Mouse (Mus musculus) gonadal fat pad, adult 2 months (tissue): ENCODE results near the gene Zfp429. TPM values are rescaled to one million over a fixed set of nuclear protein-coding genes. Genes with fewer than 3 reads are reported as not detected.
"Not testable (repeated sequence)": the region's sequence is repeated elsewhere in the genome, so short reads cannot be mapped to it uniquely, and the experiment has no call there.

Source experiments
- DNase-seq: peaks from one replicate; pipeline ENCODE4 v3.0.0-alpha.2; 2012; ENCODE audit warnings: low read depth
- polyA plus RNA-seq: library from polyadenylated mRNA; depleted of rRNA; stranded (reverse); fragments of >200 nt; gene quantifications from 2 replicates; pipeline ENCODE4 v1.2.3, GENCODE M21; 2012; rRNA removed

Gene Zfp429
- polyA plus RNA-seq = 2.3 and 3.4 TPM in 2 replicates

GRCm38 (mm10) chr13:67399183-67399903, at the start of gene Zfp429:
TSS of gene Zfp429 (minus strand) at chr13:67399819.
- not testable (repeated sequence) for DNase-seq

- DNase-seq = not testable (repeated sequence)
These were observed 37.5 kb upstream of the Zfp429 start for GRCm38 (mm10) chr13:67437095-67437494.

GRCm38 (mm10) chr13:67428116-67428515, 28.5 kb upstream of the Zfp429 start:
- DNase-seq = no peak

GRCm38 (mm10) chr13:67425699-67426098, 26.1 kb upstream of the Zfp429 start:
- not testable (repeated sequence) for DNase-seq

GRCm38 (mm10) chr13:67422532-67422931, 22.9 kb upstream of the Zfp429 start:
- not testable (repeated sequence) for DNase-seq

GRCm38 (mm10) chr13:67421207-67421857, 21.7 kb upstream of the Zfp429 start, which contains the start of gene Zfp459:
TSS of gene Zfp459 (minus strand) at chr13:67421418.
- DNase-seq = peak; percentile 49

- DNase-seq = no peak
These were observed 21.1 kb upstream of the Zfp429 start for GRCm38 (mm10) chr13:67420558-67421206.

GRCm38 (mm10) chr13:67416811-67417210, 17.2 kb upstream of the Zfp429 start:
- DNase-seq = no peak

GRCm38 (mm10) chr13:67415759-67416158, 16.1 kb upstream of the Zfp429 start:
- no peak for DNase-seq

- not testable (repeated sequence) for DNase-seq
These were observed 14.0 kb upstream of the Zfp429 start for GRCm38 (mm10) chr13:67413634-67414033.

GRCm38 (mm10) chr13:67376255-67376654, 23.4 kb downstream of the Zfp429 start:
- not testable (repeated sequence) for DNase-seq

GRCm38 (mm10) chr13:67375050-67375911, 24.3 kb downstream of the Zfp429 start, which contains the start of the genes Gm28041 and Zfp456:
TSS of gene Gm28041 (minus strand) at chr13:67375733.
TSS of gene Zfp456 (minus strand) at chr13:67375810.
- peak; percentile 33 for DNase-seq

GRCm38 (mm10) chr13:67360131-67360744, 39.4 kb downstream of the Zfp429 start, which contains the start of the genes Gm28044 and Zfp953:
TSS of gene Gm28044 (minus strand) at chr13:67360536.
TSS of gene Zfp953 (minus strand) at chr13:67360605.
- peak; percentile 77 for DNase-seq

GRCm38 (mm10) chr13:67351854-67352253, 47.8 kb downstream of the Zfp429 start:
- DNase-seq = no peak

- no peak for DNase-seq
These were observed 56.2 kb downstream of the Zfp429 start for GRCm38 (mm10) chr13:67343422-67343821.

Other genes starting within 250 kb of the Zfp429 start
- gene Rsl1, start 226.6 kb downstream of the Zfp429 start, polyA plus RNA-seq = 1.6 and 1.8 TPM in 2 replicates
- gene Zfp455, start 205.3 kb downstream of the Zfp429 start, polyA plus RNA-seq = 0.26 and 0.33 TPM in 2 replicates
- gene Zfp458, start 121.4 kb downstream of the Zfp429 start, polyA plus RNA-seq = 1.1 and 1.2 TPM in 2 replicates
- gene Zfp457, start 93.3 kb downstream of the Zfp429 start, polyA plus RNA-seq = 2.0 and 2.3 TPM in 2 replicates
- gene Zfp595, start 67.2 kb downstream of the Zfp429 start, polyA plus RNA-seq = 0.91 and 1.1 TPM in 2 replicates
- gene Gm28044, start 39.3 kb downstream of the Zfp429 start, polyA plus RNA-seq = 0.39 and 0.44 TPM in 2 replicates
- 0.43 and 0.51 TPM in 2 replicates for gene Zfp953, start 39.2 kb downstream of the Zfp429 start, polyA plus RNA-seq
- not detected in 2 replicates for gene Gm28041, start 24.1 kb downstream of the Zfp429 start, polyA plus RNA-seq
- 0.31 and 0.69 TPM in 2 replicates for gene Zfp456, start 24.0 kb downstream of the Zfp429 start, polyA plus RNA-seq
- 0.34 and 0.97 TPM in 2 replicates for gene Zfp459, start 21.6 kb upstream of the Zfp429 start, polyA plus RNA-seq
- 3.6 and 4.2 TPM in 2 replicates for gene Zfp874a, start 51.8 kb upstream of the Zfp429 start, polyA plus RNA-seq
- 2.7 and 3.2 TPM in 2 replicates for gene Zfp874b, start 84.4 kb upstream of the Zfp429 start, polyA plus RNA-seq
- gene Zfp58, start 100.7 kb upstream of the Zfp429 start, polyA plus RNA-seq = 1.2 and 1.4 TPM in 2 replicates
- gene Gm26965, start 126.3 kb upstream of the Zfp429 start, polyA plus RNA-seq = not detected in 2 replicates
- 34.9 and 41.6 TPM in 2 replicates for gene Zfp87, start 126.4 kb upstream of the Zfp429 start, polyA plus RNA-seq
- gene Zfp748, start 154.0 kb upstream of the Zfp429 start, polyA plus RNA-seq = 2.6 and 3.1 TPM in 2 replicates
- gene Zfp729b, start 209.9 kb upstream of the Zfp429 start, polyA plus RNA-seq = 0.80 and 0.92 TPM in 2 replicates
- 0.44 and 0.92 TPM in 2 replicates for gene Gm49345, start 237.9 kb upstream of the Zfp429 start, polyA plus RNA-seq
- 0.81 and 1.0 TPM in 2 replicates for gene Zfp729a, start 238.0 kb upstream of the Zfp429 start, polyA plus RNA-seq